Mouse (Mus musculus) forebrain, embryonic 12.5 days (tissue): ENCODE data around the gene Palmd. TPM values are rescaled to one million over a fixed set of nuclear protein-coding genes. Genes with fewer than 3 reads are reported as not detected.

Experiments
- ATAC-seq: fragments of 200-750 bp; cut with Nextera tagmentation; 2 replicates; pipeline ENCODE4 v1.8.0; 2017; ENCODE audit warnings: moderate TSS enrichment; ENCODE audit not compliant: low FRiP score
- H3K27ac ChIP-seq: fragments of 300-500 bp; sonication (generic); 2 replicates; pipeline ENCODE4 v1.5.1; 2016; ENCODE audit warnings: mild to moderate bottlenecking
- H3K27me3 ChIP-seq: fragments of 300-500 bp; sonication (generic); 2 replicates; pipeline ENCODE4 v1.6.1; 2016; ENCODE audit warnings: mild to moderate bottlenecking
- H3K36me3 ChIP-seq: fragments of 300-500 bp; sonication (generic); replicated peaks from 2 replicates; pipeline ENCODE4 v1.6.1; 2016; ENCODE audit warnings: mild to moderate bottlenecking
- H3K4me1 ChIP-seq: fragments of 300-500 bp; sonication (generic); 2 replicates; pipeline ENCODE4 v1.6.1; 2016
- H3K4me2 ChIP-seq: fragments of 300-500 bp; sonication (generic); 2 replicates; pipeline ENCODE4 v1.6.1; 2016; ENCODE audit warnings: mild to moderate bottlenecking, moderate library complexity
- H3K4me3 ChIP-seq: fragments of 300-500 bp; sonication (generic); replicated peaks from 2 replicates; pipeline ENCODE4 v1.5.1; 2016; ENCODE audit warnings: mild to moderate bottlenecking
- H3K9ac ChIP-seq: fragments of 300-500 bp; sonication (generic); 2 replicates; pipeline ENCODE4 v1.6.1; 2016; ENCODE audit warnings: mild to moderate bottlenecking
- H3K9me3 ChIP-seq: fragments of 300-500 bp; sonication (generic); 2 replicates; pipeline ENCODE4 v1.6.1; 2016
- WGBS: fragments of 180-500 bp; shearing (Covaris S2); methylation state at CpG from one replicate; pipeline ENCODE4 v1.1.7; 2016; 5-methylcytosine and 5-hydroxymethylcytosine counted together
- polyA plus RNA-seq: library from polyadenylated mRNA; unstranded; fragments of >200 nt; fragmentation: Nextera tagmentation; extraction: Ambion mirVana; gene quantifications from 2 replicates; pipeline ENCODE4 v1.2.1, GENCODE M21; 2016

The Palmd gene
- polyA plus RNA-seq, 1 experiment from 2014 or later: 7.0 TPM

GRCm38 (mm10) chr3:116953366-116953765, 15.4 kb downstream of the Palmd start:
- Histone ChIP-seq H3K36me3 (no peaks in the 10 kb centered on the region), H3K27me3 (no peaks in the 10 kb centered on the region), H3K27ac (no peak overlapping the region), H3K4me2 (no peak overlapping the region), H3K9me3 (no peaks in the 10 kb centered on the region), H3K4me3 (no peak overlapping the region), H3K4me1 (no peaks in the 10 kb centered on the region), H3K9ac (no peak overlapping the region)
- WGBS: 85% methylated on average over 6 of the region's 6 CpGs
- ATAC-seq: no peak

DNA sequence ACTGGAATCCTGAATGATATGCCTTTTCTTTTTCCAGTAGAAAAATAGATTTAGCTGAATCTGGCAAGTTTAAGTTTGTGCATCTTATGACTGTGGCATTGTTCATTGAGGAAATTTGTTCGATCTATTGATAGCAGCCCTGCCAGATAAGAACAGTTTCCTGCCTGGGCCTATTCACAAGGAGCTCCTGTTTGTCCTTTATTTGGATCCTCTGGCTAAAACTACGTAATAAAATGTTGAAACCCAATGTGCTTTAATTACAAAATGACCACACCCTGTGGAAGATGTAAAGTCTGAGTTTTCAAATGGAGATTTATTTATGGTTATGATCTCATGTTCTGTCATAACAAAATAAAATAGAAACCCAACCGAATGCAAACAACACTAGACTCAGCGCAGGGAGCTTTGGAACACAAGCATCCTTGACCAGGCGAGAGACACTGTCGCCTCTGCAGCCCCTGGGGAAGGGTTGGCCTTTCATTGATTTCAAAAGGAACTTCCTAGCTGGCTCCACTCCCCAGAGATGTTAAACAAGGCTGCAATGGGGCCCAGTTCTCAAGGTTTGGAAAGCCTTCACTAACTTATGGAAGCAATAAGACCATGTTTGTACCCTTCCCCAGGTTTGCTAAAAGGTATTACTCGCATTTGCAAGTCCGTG, 16.4 kb downstream of the Palmd start:
- 90% methylated on average over 8 of the region's 8 CpGs for WGBS
- H3K27ac ChIP-seq: no peak overlapping the region
- no peaks in the 10 kb centered on the region for H3K9me3 ChIP-seq
- no peak overlapping the region for H3K9ac ChIP-seq
- H3K4me2 ChIP-seq: no peak overlapping the region
- no peak for ATAC-seq
- no peaks in the 10 kb centered on the region for H3K36me3 ChIP-seq
- no peaks in the 10 kb centered on the region for H3K4me1 ChIP-seq
- no peak overlapping the region for H3K4me3 ChIP-seq
- no peaks in the 10 kb centered on the region for H3K27me3 ChIP-seq

- 94% methylated on average over 3 of the region's 3 CpGs for WGBS
Observed at GRCm38 (mm10) chr3:116951489-116951888, 17.3 kb downstream of the Palmd start.

DNA sequence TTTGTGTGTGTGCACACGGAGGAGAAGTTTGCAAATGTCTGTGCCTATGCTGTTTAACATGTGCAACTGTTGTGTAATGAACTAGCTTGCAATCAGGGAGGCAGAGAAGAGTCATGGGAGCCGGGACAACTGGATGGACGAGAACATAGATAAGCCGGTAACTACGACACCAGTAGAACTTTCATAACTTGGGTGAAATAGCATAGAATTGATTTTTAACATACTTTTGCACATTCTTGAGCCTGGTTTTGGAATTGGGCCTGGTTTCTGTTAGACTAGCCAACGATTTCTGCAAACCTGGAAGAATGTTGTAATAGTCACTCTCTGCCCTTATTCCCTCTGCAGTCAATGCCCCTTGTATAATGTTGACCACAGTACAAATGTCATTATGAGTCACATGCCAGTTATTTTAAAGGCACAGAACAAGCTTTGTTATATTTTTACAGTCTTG, 18.1 kb downstream of the Palmd start:
- Histone ChIP-seq H3K9ac (no peak overlapping the region), H3K27ac (no peak overlapping the region), H3K27me3 (no peaks in the 10 kb centered on the region), H3K36me3 (no peaks in the 10 kb centered on the region), H3K4me3 (no peak overlapping the region), H3K4me2 (no peak overlapping the region), H3K9me3 (no peaks in the 10 kb centered on the region), H3K4me1 (no peaks in the 10 kb centered on the region)
- no peak for ATAC-seq
- 88% methylated on average over 6 of the region's 6 CpGs for WGBS

More at GRCm38 (mm10) chr3:116951489-116951888, 17.3 kb downstream of the Palmd start:
- H3K9me3 ChIP-seq: no peaks in the 10 kb centered on the region
- no peak overlapping the region for H3K4me2 ChIP-seq
- H3K9ac ChIP-seq: no peak overlapping the region
- H3K4me3 ChIP-seq: no peak overlapping the region
- no peaks in the 10 kb centered on the region for H3K36me3 ChIP-seq
- no peaks in the 10 kb centered on the region for H3K27me3 ChIP-seq
- ATAC-seq: no peak
- H3K27ac ChIP-seq: no peak overlapping the region
- H3K4me1 ChIP-seq: no peaks in the 10 kb centered on the region

DNA sequence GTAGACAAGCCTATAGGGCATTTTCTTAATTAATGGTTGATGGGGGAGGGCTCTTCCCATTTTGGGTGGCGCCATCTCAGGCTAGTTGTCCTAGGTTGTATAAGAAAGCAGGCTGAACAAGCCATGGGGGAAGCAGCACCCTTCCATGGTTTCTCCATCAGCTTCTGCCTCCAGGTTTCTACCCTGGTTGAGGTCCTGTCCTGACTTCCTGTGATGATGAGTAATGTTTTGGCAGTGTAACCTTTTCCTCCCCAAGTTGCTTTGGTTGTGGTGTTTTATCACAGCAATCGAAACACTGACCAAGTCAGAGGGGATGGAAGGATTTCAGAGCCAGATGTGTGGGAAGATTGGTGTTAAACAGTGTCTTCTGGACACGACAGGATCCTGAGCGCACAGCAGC, 22.3 kb downstream of the Palmd start:
- no peak overlapping the region for H3K9ac ChIP-seq
- ATAC-seq: no peak
- no peaks in the 10 kb centered on the region for H3K9me3 ChIP-seq
- no peak overlapping the region for H3K4me2 ChIP-seq
- 90% methylated on average over 4 of the region's 4 CpGs for WGBS
- H3K27ac ChIP-seq: no peak overlapping the region
- H3K4me3 ChIP-seq: no peak overlapping the region
- no peaks in the 10 kb centered on the region for H3K27me3 ChIP-seq
- H3K4me1 ChIP-seq: 0 out of 2 replicates have a peak, but pooled peaks cover 3% of the 10 kb centered on the region
- no peaks in the 10 kb centered on the region for H3K36me3 ChIP-seq

DNA sequence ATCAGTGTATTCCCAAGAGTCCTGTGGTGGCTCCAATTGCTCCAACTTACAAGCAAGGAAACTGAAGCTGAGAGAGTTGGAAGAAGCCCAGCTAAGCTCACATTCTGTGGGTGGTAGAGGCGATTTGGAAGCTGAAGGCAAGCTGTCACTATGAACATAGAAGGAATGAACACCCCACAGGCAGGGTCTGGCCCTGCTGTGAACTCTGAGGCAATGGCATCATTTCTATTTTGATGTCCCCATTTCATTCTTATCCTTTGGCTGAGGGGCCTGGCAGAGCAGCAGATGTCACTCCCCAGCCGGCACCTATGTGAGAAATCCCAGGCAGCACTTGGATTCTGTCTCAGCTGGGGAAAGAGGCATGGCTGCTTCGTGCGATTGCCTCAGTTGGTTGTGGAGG, 25.4 kb downstream of the Palmd start:
- Histone ChIP-seq H3K36me3 (no peaks in the 10 kb centered on the region), H3K4me3 (no peak overlapping the region), H3K27me3 (no peaks in the 10 kb centered on the region), H3K9ac (no peak overlapping the region), H3K4me2 (no peak overlapping the region), H3K9me3 (no peaks in the 10 kb centered on the region), H3K4me1 (0 out of 2 replicates have a peak, but pooled peaks cover 3% of the 10 kb centered on the region), H3K27ac (no peak overlapping the region)
- 91% methylated on average over 4 of the region's 4 CpGs for WGBS
- ATAC-seq: no peak

DNA sequence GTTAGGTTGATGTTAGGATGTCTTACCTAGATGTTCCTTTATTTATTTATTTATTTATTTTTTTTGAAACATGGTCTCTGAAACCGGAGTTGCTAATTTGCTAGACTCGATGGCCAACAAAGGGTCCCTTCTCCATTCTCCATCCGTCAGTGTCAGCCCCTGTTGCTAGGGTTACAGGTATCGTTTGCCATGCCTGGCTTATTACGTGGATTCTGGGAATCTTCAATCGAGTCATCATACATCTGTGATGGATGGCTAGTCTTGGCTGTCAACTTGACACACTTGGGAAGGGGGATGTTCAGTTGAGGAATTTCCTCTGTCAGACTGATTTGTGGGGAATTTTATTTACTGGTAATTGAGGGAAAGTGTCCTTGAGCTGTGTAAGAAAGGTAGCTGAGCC, 26.0 kb downstream of the Palmd start:
- Histone ChIP-seq H3K27ac (no peak overlapping the region), H3K9ac (no peak overlapping the region), H3K4me1 (0 out of 2 replicates have a peak, but pooled peaks cover 3% of the 10 kb centered on the region), H3K4me3 (no peak overlapping the region), H3K4me2 (no peak overlapping the region), H3K27me3 (no peaks in the 10 kb centered on the region), H3K9me3 (no peaks in the 10 kb centered on the region), H3K36me3 (no peaks in the 10 kb centered on the region)
- ATAC-seq: no peak
- 81% methylated on average over 6 of the region's 6 CpGs for WGBS

DNA sequence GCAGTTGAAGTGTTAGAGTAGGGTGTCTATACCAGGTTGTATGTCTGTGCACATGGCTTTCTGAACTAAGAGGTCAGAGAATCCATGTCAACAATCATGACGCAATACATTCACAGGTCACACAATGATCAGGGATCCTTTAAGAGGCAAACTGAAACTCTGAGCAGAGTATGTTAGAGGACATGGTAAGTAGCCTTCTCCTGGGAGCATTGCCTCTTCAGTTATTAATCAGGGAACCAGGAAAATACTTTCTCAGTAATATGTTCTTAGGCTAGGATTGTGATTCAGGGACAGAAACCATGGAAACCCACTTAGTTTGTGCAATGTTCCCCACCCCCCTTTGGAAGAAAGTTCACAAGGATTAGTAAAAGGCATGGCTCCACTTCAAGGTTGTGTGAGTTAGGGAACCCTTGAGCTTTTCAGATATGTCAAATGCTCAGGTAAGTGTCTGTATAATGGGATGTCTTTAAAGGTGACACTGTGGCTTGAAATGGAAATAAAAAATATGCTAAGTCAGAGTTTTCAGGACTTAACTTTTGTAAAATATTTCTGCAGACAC, 27.1 kb downstream of the Palmd start:
- Histone ChIP-seq H3K4me2 (no peak overlapping the region), H3K27me3 (no peaks in the 10 kb centered on the region), H3K9ac (no peak overlapping the region), H3K36me3 (no peaks in the 10 kb centered on the region), H3K9me3 (no peaks in the 10 kb centered on the region), H3K4me1 (0 out of 2 replicates have a peak, but pooled peaks cover 3% of the 10 kb centered on the region), H3K4me3 (no peak overlapping the region), H3K27ac (no peak overlapping the region)
- no peak for ATAC-seq
- 87% methylated on average over 1 of the region's 1 CpGs for WGBS

DNA sequence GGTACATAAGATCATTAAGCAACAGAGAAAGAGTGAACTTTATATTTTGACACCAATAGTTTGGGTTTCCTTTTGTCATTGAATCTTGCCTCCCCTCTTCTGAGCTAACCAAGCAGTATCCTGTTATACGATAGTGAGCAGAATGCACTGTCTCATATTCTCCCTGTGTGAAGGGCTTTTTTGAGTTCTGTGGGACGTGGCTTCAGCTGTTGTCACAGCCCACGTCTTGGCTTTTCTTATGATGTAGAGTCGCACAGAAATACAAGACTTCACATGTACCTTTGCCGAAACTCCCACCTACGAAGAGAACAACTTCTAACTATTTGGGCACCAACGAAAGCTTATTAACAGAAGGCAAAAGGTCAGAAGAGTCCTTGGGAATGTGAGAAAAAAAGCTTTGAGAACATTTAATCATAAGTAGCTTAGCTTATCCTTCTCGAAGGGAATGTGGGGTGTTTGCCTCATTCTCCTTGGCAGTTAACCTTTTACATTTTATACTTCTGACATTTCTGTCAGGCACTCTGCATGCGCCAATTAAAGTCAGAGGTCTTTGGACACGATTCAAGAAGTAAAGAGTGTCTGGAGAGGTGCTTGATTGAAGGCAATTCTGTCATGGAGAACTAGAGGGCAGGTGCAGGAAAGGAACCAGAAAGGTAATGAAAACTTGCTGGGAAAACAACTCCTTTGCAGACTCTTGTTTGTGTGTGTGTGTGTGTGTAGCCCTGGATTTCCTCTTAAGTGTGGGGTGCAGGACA, 27.8 kb downstream of the Palmd start:
- H3K36me3 ChIP-seq: no peaks in the 10 kb centered on the region
- H3K9me3 ChIP-seq: no peaks in the 10 kb centered on the region
- 0 out of 2 replicates have a peak, but pooled peaks cover 3% of the 10 kb centered on the region for H3K4me1 ChIP-seq
- H3K27ac ChIP-seq: no peak overlapping the region
- ATAC-seq: no peak
- no peak overlapping the region for H3K4me2 ChIP-seq
- no peak overlapping the region for H3K9ac ChIP-seq
- no peak overlapping the region for H3K4me3 ChIP-seq
- no peaks in the 10 kb centered on the region for H3K27me3 ChIP-seq
- WGBS: 78% methylated on average over 10 of the region's 10 CpGs

- H3K4me2 ChIP-seq: no peak overlapping the region
- H3K36me3 ChIP-seq: no peaks in the 10 kb centered on the region
- H3K27me3 ChIP-seq: no peaks in the 10 kb centered on the region
- no peak for ATAC-seq
- no peak overlapping the region for H3K27ac ChIP-seq
- H3K4me3 ChIP-seq: no peak overlapping the region
- H3K9me3 ChIP-seq: no peaks in the 10 kb centered on the region
- WGBS: 60% methylated on average over 4 of the region's 4 CpGs
- H3K4me1 ChIP-seq: no peaks in the 10 kb centered on the region
- H3K9ac ChIP-seq: no peak overlapping the region
Observed at GRCm38 (mm10) chr3:116936934-116937691, 31.7 kb downstream of the Palmd start.

- no peaks in the 10 kb centered on the region for H3K36me3 ChIP-seq
- H3K4me1 ChIP-seq: no peaks in the 10 kb centered on the region
- H3K4me2 ChIP-seq: no peak overlapping the region
- H3K27me3 ChIP-seq: no peaks in the 10 kb centered on the region
- no peak overlapping the region for H3K27ac ChIP-seq
- no peak overlapping the region for H3K9ac ChIP-seq
- WGBS: 84% methylated on average over 1 of the region's 1 CpGs
- no peaks in the 10 kb centered on the region for H3K9me3 ChIP-seq
- no peak for ATAC-seq
- H3K4me3 ChIP-seq: no peak overlapping the region
Observed at GRCm38 (mm10) chr3:116933158-116933557, 35.6 kb downstream of the Palmd start.

- no peaks in the 10 kb centered on the region for H3K9me3 ChIP-seq
- no peak overlapping the region for H3K27ac ChIP-seq
- no peaks in the 10 kb centered on the region for H3K36me3 ChIP-seq
- H3K27me3 ChIP-seq: no peaks in the 10 kb centered on the region
- H3K4me3 ChIP-seq: no peak overlapping the region
- no peak for ATAC-seq
- no peak overlapping the region for H3K9ac ChIP-seq
- H3K4me1 ChIP-seq: no peaks in the 10 kb centered on the region
- 93% methylated on average over 4 of the region's 4 CpGs for WGBS
- H3K4me2 ChIP-seq: no peak overlapping the region
Observed at GRCm38 (mm10) chr3:116928994-116929393, 39.8 kb downstream of the Palmd start.
